Mouse (Mus musculus): ENCODE results near the gene Ccpg1. TPM values are rescaled to one million over a fixed set of nuclear protein-coding genes. Genes with fewer than 3 reads are reported as not detected.
A peak's percentile ranks its signal among the peaks of the same experiment; 100 is the strongest.

The Ccpg1 gene
- total RNA-seq, 2 experiments from 2014 or later: 87.4 to 93.7 TPM

DNA sequence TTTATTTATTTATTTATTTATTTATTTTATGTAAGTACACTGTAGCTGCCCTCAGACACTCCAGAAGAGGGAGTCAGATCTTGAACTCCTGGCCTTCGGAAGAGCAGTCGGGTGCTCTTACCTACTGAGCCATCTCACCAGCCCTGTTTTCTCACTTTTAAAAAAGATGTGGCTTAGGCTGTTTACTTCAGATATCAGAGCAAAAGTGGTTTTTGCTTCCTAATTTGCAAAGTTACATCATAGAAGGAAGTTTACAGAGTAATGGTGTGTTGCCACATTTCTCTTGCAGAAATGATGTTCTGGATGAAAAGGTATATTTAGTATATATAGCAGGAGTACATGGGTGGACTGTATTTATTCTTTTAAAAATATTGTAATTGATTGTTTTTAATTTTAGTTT lies 6.2 kb downstream of the Ccpg1 start:
- DNase-seq (ENCODE audit: low spot score): no peak

DNA sequence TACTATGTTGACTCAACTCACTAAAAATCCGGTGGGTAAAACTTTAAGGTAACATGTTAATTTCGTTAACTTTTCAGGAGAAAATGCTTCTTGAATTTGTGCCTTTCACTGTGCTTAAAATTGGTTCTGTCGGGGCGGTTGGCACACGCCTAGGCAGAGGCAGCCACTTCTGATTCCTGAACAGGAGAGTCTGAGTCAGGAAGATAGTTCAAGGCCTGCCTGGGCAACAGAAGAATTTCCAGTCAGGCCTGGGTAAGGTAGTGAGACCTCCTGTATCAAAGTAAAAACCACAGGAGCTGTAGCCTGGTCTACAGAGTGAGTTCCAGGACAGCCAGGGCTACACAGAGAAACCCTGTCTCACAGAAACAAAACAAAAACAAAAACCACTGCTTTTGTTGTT lies 7.3 kb downstream of the Ccpg1 start:
- no peak for DNase-seq (ENCODE audit: low spot score)

DNA sequence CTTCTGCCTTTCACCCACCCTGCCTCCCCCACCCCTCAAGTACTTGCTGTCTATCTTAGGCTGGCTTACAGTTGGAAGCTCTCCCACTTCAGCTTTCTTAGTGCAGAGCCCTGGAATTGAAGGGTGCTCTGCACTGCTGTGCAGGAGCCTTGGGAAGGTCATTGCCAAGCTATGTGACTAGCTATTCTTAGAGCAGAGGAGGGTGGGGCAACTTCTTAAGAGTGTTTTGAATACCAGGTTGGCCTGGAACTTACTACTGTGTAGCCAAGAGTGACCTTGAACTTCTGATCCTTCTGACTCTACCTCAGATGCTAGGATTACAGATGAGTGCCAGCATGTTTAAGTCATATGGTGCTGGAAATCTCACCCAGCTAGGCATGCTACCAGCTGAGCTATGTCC lies 10.9 kb downstream of the Ccpg1 start:
- DNase-seq (ENCODE audit: low spot score): peak; percentile 18

DNA sequence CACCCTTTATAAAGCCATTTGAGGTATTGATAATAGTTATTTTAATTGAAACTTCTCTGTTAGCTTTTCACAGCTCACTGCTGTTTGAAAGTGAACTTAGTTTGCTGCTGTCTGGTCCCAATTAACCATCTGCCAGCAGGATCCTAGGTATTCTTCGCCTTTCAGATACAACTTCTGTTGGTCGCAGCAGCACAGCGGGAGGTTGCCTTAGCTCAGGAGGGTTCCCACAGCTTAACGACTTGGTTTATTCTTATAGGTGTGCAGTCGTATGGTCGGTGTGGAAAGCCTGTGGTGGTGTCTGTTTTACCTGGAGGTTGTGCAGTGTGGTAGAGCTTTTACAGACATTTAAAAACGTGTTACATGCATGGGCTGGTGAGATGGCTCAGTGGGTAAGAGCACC lies 11.6 kb downstream of the Ccpg1 start:
- no peak for DNase-seq (ENCODE audit: low spot score)

GRCm38 (mm10) chr9:73000487-73000886 lies 15.3 kb downstream of the Ccpg1 start:
- DNase-seq (ENCODE audit: low spot score): no peak

GRCm38 (mm10) chr9:73001314-73002011 lies 16.2 kb downstream of the Ccpg1 start:
- DNase-seq (ENCODE audit: low spot score): no peak

DNA sequence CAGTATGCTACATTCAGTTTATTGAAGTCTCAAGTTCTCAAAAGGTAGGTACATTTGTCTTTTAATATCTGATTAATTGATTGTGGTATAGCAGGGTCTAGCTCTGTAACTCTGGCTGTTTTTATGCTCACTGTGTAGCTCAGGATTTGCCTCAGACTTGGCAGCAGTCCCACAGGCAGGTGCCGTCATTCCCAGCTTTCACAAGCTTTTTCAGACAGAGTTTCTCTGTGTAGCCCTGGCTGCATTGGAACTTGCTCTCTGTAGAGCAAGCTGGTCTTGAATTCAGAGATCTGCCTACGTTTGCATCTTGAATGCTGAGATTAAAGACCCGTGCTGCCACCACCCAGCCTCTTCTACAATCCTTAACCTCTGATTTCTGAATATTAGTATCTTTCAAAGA lies 16.9 kb downstream of the Ccpg1 start:
- DNase-seq (ENCODE audit: low spot score): no peak

- DNase-seq (ENCODE audit: low spot score): no peak
Observed at GRCm38 (mm10) chr9:73004076-73004475, 18.8 kb downstream of the Ccpg1 start.

- DNase-seq (ENCODE audit: low spot score): no peak
Observed at GRCm38 (mm10) chr9:73005106-73005505, 19.9 kb downstream of the Ccpg1 start.

DNA sequence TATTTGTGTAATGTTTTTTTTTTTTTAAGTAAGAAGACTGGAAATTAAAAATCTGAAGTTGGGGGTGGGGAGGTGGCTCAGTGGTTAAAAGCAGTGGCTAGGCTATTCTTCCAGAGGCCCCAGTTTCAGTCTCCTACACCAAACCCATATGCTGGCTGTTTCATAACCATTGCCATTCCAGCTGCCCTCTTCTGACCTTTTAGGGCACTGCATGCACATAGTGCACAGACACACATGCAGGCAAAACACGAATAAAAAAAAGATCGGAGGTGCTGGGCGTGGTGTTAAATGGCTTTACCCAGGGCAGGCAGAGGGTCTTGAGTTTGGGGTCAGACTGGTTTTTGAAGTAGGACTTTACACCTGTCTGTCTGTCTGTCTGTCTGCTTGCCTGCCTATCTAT lies 20.9 kb downstream of the Ccpg1 start:
- DNase-seq (ENCODE audit: low spot score): no peak

- DNase-seq (ENCODE audit: low spot score): no peak
Observed at GRCm38 (mm10) chr9:73008384-73008783, 23.2 kb downstream of the Ccpg1 start.

- no peak for DNase-seq (ENCODE audit: low spot score)
Observed at GRCm38 (mm10) chr9:73012629-73013028, 27.4 kb downstream of the Ccpg1 start.

GRCm38 (mm10) chr9:73014724-73015123 lies 29.5 kb downstream of the Ccpg1 start:
- no peak for DNase-seq (ENCODE audit: low spot score)

- DNase-seq (ENCODE audit: low spot score): peak; percentile 17
Observed at GRCm38 (mm10) chr9:73019841-73020240, 34.6 kb downstream of the Ccpg1 start.

DNA sequence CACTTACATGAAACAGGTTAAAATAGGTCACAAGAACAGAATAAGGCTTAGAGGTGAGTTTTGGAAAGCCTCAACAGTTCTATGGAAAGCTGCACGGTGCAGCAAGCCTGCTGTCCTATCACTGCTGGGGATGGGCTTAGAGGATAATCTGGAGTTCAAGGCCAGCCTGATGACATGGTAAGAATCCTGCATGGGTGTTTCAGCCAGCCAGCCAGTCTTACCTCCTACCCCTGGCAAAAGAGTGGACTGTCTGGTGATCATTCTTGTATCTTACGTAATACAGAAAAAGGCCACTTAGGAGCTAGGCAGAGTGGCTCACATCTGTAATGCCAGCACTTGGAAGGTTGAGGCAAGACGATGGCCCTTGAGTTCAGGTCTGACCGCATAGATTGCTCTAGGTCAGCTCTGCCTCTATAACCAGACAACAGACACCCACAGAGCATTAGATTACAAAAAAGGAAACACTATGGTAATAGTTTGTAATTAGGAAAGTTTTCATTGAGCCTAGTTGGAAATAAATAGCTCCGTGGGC lies 35.4 kb downstream of the Ccpg1 start:
- no peak for DNase-seq (ENCODE audit: low spot score)

DNA sequence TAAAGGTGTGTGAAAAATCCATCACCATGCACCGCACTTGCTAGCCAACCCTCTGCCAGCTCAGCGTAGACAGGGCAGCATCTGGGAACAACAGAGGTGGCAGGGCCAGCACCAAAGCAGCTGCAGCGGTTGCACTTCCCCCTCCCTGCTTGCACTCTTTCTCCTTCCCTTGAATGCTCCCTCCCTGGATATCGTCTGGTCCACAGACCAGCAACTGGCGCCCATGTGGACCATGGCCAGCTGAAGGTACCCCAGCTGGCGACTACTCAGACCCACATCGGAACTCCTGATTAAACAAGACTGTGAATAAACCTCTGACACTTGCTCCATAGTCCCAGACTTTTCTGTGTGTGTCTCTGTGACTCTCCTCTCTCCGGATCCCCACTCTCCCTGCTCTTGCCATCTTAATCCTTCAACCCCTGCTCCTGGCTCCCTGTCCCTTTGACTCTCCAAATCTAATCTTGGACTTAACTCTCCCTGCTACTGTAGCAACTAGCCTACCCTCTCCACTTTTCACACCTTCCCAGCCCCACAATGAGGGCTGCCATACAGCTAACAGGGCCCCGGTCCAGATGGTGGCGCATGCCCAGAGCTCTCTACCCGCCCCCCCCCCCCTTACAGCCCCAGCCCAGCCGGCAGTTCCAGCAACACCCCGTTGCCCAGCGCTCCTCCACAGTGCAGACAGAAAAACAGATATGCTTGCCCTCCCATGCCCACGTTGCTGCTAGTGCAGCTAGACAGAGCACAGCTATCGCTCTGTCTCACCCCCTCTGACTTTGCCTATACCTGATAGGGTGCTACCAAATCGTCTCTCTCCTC lies 40.8 kb downstream of the Ccpg1 start:
- no peak for DNase-seq (ENCODE audit: low spot score)

GRCm38 (mm10) chr9:73030443-73030842 lies 45.2 kb downstream of the Ccpg1 start:
- no peak for DNase-seq (ENCODE audit: low spot score)

DNA sequence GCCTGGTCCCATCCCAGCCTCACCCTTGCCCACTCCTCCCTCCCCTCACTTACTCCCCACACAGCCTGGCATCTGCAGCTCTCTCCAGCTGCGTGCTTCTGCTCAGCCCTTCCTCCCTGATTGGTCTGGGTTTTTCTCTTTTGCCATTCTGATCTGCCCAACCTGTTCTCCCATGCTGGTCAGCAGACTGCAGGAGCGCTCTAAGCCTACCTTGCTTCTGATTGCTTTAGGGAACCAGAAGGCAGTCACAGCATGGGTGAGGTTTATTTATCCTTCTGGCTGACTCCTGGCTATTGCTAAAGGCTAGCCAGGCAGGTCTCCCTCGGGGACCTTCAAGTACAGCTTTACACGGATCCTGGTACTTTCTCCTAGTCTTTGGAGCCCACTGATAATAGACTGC lies 46.2 kb downstream of the Ccpg1 start:
- DNase-seq (ENCODE audit: low spot score): no peak

DNA sequence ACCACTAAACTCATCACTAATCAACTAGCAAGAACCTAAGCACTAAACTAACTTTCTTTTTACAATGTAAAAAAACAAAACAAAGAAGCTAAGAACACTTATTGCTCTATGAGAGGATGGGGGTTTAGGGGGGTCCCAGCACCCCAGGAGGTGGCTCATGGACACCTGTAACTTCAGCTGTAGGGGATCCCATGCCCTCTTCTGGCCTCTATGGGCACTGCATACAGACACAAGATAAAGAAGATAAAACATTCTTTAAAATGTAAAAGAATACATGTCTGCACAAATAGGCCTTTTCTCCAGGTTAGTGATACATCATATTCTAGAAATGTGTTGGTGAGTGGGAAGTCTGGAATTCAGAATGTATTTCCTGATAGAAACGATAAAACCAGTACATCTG lies 48.2 kb downstream of the Ccpg1 start:
- no peak for DNase-seq (ENCODE audit: low spot score)

- DNase-seq (ENCODE audit: low spot score): peak; percentile 91
Observed at GRCm38 (mm10) chr9:73039222-73039945, 54.2 kb downstream of the Ccpg1 start.

GRCm38 (mm10) chr9:73040080-73040479 lies 54.9 kb downstream of the Ccpg1 start, which contains the start of gene Pigb:
TSS of gene Pigb (minus strand) at chr9:73040378.
- no peak for DNase-seq (ENCODE audit: low spot score)
